Mouse (Mus musculus) thymus, adult 2 months (tissue): ENCODE measurements at regions not wholly inside any gene's neighbourhood (a gene's known extent, or its start where the extent isn't known, plus 50 kb on each side); places are given as distances from the start of the nearest gene placed in this dataset.

Source experiments
- DNase-seq: peaks from one replicate; pipeline ENCODE4 v3.0.0; 2021
- H3K27ac ChIP-seq: fragments of 200-500 bp; 2 replicates; pipeline ENCODE4 v1.5.1; 2012; ENCODE audit warnings: low read length, control low read depth; ENCODE audit not compliant: control insufficient read depth, insufficient read depth
- H3K27me3 ChIP-seq: fragments of 200-500 bp; 2 replicates; pipeline ENCODE4 v1.6.1; 2012; ENCODE audit warnings: mild to moderate bottlenecking, low read length, moderate library complexity, mixed read lengths; ENCODE audit not compliant: control insufficient read depth, insufficient read depth
- H3K36me3 ChIP-seq: fragments of 200-500 bp; 2 replicates; pipeline ENCODE4 v1.6.1; 2012; ENCODE audit warnings: mild to moderate bottlenecking, low read length, moderate library complexity; ENCODE audit not compliant: control insufficient read depth, insufficient read depth
- H3K4me1 ChIP-seq: fragments of 200-500 bp; replicated peaks from 2 replicates; pipeline ENCODE4 v1.6.1; 2012; ENCODE audit warnings: low read length; ENCODE audit not compliant: control insufficient read depth, insufficient read depth
- H3K4me3 ChIP-seq: fragments of 200-500 bp; 2 replicates; pipeline ENCODE4 v1.5.1; 2012; ENCODE audit warnings: mild to moderate bottlenecking, low read length, control low read depth, moderate library complexity; ENCODE audit not compliant: control insufficient read depth, insufficient read depth
- CTCF ChIP-seq: fragments of 200-500 bp; IDR thresholded peaks from 2 replicates; pipeline ENCODE4 v1.5.1; 2012; ENCODE audit warnings: mild to moderate bottlenecking, control low read depth, low read length, moderate library complexity, borderline replicate concordance; ENCODE audit not compliant: control insufficient read depth, poor library complexity, insufficient read depth; ENCODE audit errors: extremely low read depth
- POLR2A ChIP-seq: fragments of 200-500 bp; IDR thresholded peaks from 2 replicates; pipeline ENCODE4 v1.6.1; 2012; ENCODE audit warnings: mild to moderate bottlenecking, low read length, control low read depth, moderate library complexity; ENCODE audit not compliant: control insufficient read depth, poor library complexity, insufficient read depth; ENCODE audit errors: extremely low read depth
- WGBS: fragments of 180-500 bp; shearing (Covaris S2); methylation state at CpG from one replicate; pipeline ENCODE4 v1.1.7; 2018; 5-methylcytosine and 5-hydroxymethylcytosine counted together

DNA sequence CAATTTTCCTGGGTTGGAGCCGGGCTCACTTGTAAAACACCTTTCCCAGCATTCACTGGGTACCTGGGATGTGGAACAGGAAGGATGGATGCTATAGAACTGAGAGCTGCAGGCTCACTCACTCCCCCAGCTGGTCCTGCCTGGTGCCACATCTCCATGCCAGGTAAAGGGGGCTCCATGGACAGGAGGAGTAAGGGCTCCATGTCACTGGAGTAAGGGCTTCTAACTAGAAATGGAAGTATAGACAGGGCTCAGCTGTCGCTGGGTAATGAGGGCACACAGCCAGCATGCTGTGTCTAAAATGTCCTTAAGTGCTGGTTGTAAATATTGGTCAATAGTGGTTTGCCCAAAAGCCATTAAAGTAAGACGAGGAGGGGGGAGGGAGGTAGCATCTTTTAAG is 99.4 kb upstream of the Gpr12 start:
- WGBS, result 88% methylated on average over 3 of the region's 3 CpGs
- Histone ChIP-seq H3K27ac (no peak overlapping the region), H3K4me3 (no peak overlapping the region), H3K27me3 (no peaks in the 10 kb centered on the region), H3K36me3 (no peaks in the 10 kb centered on the region), H3K4me1 (no peaks in the 10 kb centered on the region)
- TF ChIP-seq CTCF (no peak), POLR2A (no peak)
- no peak for DNase-seq

DNA sequence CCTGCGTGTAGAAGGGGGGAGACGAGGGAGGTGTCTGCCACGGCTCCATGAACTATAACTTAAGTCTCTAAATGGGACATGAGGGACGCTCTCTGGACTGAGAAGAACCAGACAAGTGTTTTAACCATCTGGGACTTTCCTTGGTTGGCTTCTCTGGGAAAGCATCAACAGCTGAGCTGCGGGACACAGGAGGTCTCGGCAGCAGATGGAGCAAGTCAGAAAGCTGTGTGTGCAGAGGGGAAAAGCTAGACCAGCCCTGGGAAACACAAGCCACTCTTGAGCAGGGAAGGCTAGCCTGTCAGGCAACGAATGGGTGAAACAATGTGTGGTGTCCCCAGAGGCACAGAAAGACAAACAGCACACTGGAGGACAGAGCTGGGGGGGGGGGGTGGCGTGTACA is 98.5 kb upstream of the Gpr12 start:
- no peaks in the 10 kb centered on the region for H3K36me3 ChIP-seq
- H3K4me3 ChIP-seq, result no peak overlapping the region
- WGBS, result 92% methylated on average over 8 of the region's 8 CpGs
- no peaks in the 10 kb centered on the region for H3K4me1 ChIP-seq
- no peaks in the 10 kb centered on the region for H3K27me3 ChIP-seq
- TF ChIP-seq POLR2A (no peak), CTCF (no peak)
- DNase-seq, result no peak
- H3K27ac ChIP-seq, result no peak overlapping the region

DNA sequence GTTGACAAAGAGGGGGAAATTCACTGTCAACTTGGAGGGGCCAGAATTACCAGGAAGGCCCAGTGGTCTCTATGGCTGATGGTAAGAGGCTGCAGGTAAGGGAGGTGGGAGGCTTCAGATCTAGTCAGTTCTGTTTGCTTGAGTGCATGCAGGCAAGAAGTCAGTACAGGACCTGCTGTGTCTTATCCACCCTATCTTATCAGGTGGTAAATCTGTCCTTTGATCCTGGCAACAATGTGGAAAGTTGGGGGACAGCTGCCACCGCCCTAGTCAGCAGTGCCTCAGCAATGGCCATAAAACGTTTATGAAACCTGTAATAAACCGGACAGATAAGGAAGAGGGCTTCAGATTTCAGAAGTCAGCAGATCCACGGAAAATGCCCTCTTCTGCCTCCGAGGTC is 97.9 kb upstream of the Gpr12 start:
- no peak for DNase-seq
- TF ChIP-seq CTCF (no peak), POLR2A (no peak)
- Histone ChIP-seq H3K4me1 (no peaks in the 10 kb centered on the region), H3K4me3 (no peak overlapping the region), H3K27ac (no peak overlapping the region), H3K27me3 (no peaks in the 10 kb centered on the region), H3K36me3 (no peaks in the 10 kb centered on the region)
- 67% methylated on average over 5 of the region's 5 CpGs for WGBS

DNA sequence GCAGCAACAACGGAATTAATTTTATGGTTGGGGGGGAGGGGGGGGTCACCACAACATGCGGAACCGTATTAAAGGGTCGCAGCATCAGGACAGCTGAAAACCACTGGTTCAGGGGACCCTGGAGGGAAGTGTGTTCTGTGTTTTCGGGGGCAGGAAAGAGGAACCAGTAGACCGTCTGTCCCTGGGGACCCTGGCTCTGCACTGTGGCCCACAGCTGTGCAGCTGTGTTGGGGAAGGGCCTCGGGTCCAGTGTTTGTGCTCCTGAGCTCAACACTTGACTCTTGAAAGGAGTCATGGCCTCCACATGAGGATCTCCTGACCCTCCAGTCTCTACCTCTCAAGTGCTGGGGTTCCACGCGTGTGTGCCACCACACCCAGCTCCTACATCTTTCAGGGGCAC is 96.5 kb upstream of the Gpr12 start:
- TF ChIP-seq POLR2A, result no peak
- no peak for TF ChIP-seq CTCF
- H3K27me3 ChIP-seq, result no peaks in the 10 kb centered on the region
- H3K4me3 ChIP-seq, result no peak overlapping the region
- H3K27ac ChIP-seq, result no peak overlapping the region
- no peaks in the 10 kb centered on the region for H3K36me3 ChIP-seq
- 17% methylated on average over 9 of the region's 9 CpGs for WGBS
- DNase-seq, result no peak
- H3K4me1 ChIP-seq, result no peaks in the 10 kb centered on the region

DNA sequence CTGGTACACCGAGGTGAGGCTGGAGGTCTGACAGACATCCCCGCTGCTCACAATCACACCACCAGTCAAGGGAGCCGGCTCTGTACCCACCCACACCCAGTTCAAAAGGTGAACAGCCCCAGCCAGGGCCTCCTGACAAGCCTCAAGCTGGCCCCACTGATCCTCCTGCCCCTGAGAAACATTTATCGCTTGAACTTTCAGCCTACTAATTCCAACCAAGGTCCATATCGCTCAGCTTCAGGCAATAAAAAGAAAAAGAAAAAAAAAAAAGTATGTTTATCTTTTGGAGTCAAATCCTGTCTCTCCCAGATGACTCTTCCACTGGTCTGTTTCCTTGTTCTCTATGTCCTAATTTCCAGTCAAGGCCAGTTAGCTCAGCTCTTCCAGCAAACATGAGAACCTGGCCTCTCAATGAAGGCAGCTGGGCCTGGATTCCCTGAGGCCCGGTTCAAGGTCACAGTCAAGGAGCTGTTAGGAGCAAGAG is 94.2 kb upstream of the Gpr12 start:
- 0 out of 2 replicates have a peak, but pooled peaks cover 2% of the 10 kb centered on the region for H3K4me1 ChIP-seq
- no peak overlapping the region for H3K27ac ChIP-seq
- no peak for DNase-seq
- H3K4me3 ChIP-seq, result no peak overlapping the region
- no peaks in the 10 kb centered on the region for H3K27me3 ChIP-seq
- TF ChIP-seq CTCF (no peak), POLR2A (no peak)
- 93% methylated on average over 6 of the region's 6 CpGs for WGBS
- no peaks in the 10 kb centered on the region for H3K36me3 ChIP-seq

DNA sequence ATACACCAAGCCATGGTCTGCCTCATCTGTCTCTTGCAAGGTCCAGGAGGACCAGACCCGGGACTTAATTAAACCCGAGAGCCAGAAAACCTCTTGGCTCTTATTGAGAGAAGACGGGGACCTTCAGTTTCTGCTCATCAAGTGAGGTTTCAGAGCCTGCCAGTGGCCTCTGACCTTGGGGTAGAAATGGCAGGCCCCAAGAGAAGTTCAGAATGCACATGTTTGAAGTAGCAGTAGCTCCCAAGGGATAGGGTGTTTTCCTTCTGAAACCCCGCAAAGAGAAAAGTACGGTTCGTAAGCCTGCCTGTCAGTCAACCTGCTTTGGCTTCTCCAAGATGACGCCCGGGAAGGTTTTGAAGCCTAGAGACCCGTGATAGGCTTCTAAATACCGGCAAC is 93.7 kb upstream of the Gpr12 start:
- DNase-seq, result no peak
- no peaks in the 10 kb centered on the region for H3K36me3 ChIP-seq
- H3K27me3 ChIP-seq, result no peaks in the 10 kb centered on the region
- TF ChIP-seq POLR2A (no peak), CTCF (no peak)
- H3K4me3 ChIP-seq, result no peak overlapping the region
- 0 out of 2 replicates have a peak, but pooled peaks cover 2% of the 10 kb centered on the region for H3K4me1 ChIP-seq
- no peak overlapping the region for H3K27ac ChIP-seq
- 94% methylated on average over 10 of the region's 10 CpGs for WGBS

DNA sequence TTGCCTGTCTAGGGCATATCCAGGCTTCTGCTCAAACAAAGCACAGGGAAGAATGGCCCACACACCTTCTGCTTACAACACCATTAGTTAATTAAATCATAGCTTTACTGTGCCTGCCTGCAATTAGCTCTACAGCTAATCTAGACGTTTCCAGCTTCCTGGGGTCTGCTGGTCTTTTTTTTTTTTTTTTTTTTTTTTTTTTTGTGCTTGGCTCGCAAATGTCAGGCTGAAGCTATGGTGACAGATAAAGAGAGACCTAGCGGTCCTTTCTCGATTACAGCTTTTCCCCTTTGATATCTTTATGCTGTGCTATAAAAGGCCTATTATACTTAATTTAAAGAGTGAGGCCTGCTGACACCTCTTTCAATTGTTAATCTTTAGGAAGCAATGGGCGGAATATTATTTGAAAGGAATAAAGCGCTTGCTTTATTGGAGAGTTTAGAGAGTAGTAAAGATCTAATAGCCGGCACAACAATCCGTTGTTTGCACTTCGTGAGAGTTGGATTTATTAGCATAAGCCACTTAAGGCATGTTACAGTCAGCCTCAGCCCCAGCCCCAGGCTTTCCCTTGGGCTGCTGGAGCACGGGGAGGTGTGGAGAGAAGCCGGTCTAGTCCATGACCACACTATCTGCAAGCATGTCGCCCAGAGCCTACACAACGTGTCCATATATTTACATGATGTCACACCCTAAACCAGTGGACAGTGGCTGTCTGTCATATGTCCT is 93.2 kb upstream of the Gpr12 start:
- Histone ChIP-seq H3K4me1 (0 out of 2 replicates have a peak, but pooled peaks cover 2% of the 10 kb centered on the region), H3K36me3 (no peaks in the 10 kb centered on the region), H3K27ac (no peak overlapping the region), H3K4me3 (no peak overlapping the region), H3K27me3 (no peaks in the 10 kb centered on the region)
- TF ChIP-seq POLR2A (no peak), CTCF (no peak)
- 91% methylated on average over 13 of the region's 13 CpGs for WGBS
- DNase-seq, result no peak
